Mouse (Mus musculus) forebrain, postnatal 0 days (tissue): ENCODE data around the gene Nelfb. TPM values are rescaled to one million over a fixed set of nuclear protein-coding genes. Genes with fewer than 3 reads are reported as not detected.

Experiments used
- ATAC-seq: fragments of 200-750 bp; cut with Nextera tagmentation; 2 replicates; pipeline ENCODE4 v1.8.0; 2017; ENCODE audit warnings: mild to moderate bottlenecking, moderate library complexity
- DNase-seq: peaks from one replicate; pipeline ENCODE4 v3.0.0-alpha.2; 2015
- H3K27ac ChIP-seq: fragments of 300-500 bp; sonication (generic); 2 replicates; pipeline ENCODE4 v1.5.1; 2014; ENCODE audit warnings: low read depth, mild to moderate bottlenecking, antibody characterized with exemption, low read length, moderate library complexity, mixed read lengths
- H3K27me3 ChIP-seq: fragments of 300-500 bp; sonication (generic); 2 replicates; pipeline ENCODE4 v1.6.1; 2014; ENCODE audit warnings: mild to moderate bottlenecking, low read length, mixed read lengths; ENCODE audit not compliant: insufficient read depth
- H3K36me3 ChIP-seq: fragments of 300-500 bp; sonication (generic); 2 replicates; pipeline ENCODE4 v1.6.1; 2014; ENCODE audit warnings: mild to moderate bottlenecking, moderate library complexity; ENCODE audit not compliant: insufficient read depth
- H3K4me1 ChIP-seq: fragments of 300-500 bp; sonication (generic); 2 replicates; pipeline ENCODE4 v1.6.1; 2014; ENCODE audit warnings: antibody characterized with exemption; ENCODE audit not compliant: insufficient read depth
- H3K4me2 ChIP-seq: fragments of 300-500 bp; sonication (generic); 2 replicates; pipeline ENCODE4 v1.6.1; 2014; ENCODE audit warnings: low read depth, mild to moderate bottlenecking, moderate library complexity
- H3K4me3 ChIP-seq: fragments of 300-500 bp; sonication (generic); 2 replicates; pipeline ENCODE4 v1.5.1; 2014; ENCODE audit warnings: low read depth, low read length, mixed read lengths
- H3K9ac ChIP-seq: fragments of 300-500 bp; sonication (generic); 2 replicates; pipeline ENCODE4 v1.6.1; 2014; ENCODE audit warnings: mild to moderate bottlenecking
- H3K9me3 ChIP-seq: fragments of 300-500 bp; sonication (generic); 2 replicates; pipeline ENCODE4 v1.6.1; 2016; ENCODE audit warnings: low read length
- CTCF ChIP-seq: sonication (generic); IDR thresholded peaks from 2 replicates; pipeline ENCODE4 v1.5.1; 2016; ENCODE audit warnings: antibody characterized with exemption, control low read depth, low read depth
- whole genome bisulfite sequencing: fragments of 180-500 bp; shearing (Covaris S2); extraction: QIAGEN DNeasy Blood & Tissue Kit; methylation state at CpG from one replicate; pipeline ENCODE4 v1.1.7; 2014; 5-methylcytosine and 5-hydroxymethylcytosine counted together
- polyA plus RNA-seq: library from polyadenylated mRNA; unstranded; fragments of >200 nt; fragmentation: Nextera tagmentation; extraction: Ambion mirVana; gene quantifications from 2 replicates; pipeline ENCODE4 v1.2.1, GENCODE M21; 2015
- total RNA-seq: library from RNA; depleted of rRNA; stranded (reverse); fragments of >200 nt; gene quantifications from 2 replicates; pipeline ENCODE4 v1.2.3, GENCODE M21; 2014

The Nelfb gene
- total and polyA plus RNA-seq, 2 experiments from 2014 or later: 76.1 to 115 TPM

DNA sequence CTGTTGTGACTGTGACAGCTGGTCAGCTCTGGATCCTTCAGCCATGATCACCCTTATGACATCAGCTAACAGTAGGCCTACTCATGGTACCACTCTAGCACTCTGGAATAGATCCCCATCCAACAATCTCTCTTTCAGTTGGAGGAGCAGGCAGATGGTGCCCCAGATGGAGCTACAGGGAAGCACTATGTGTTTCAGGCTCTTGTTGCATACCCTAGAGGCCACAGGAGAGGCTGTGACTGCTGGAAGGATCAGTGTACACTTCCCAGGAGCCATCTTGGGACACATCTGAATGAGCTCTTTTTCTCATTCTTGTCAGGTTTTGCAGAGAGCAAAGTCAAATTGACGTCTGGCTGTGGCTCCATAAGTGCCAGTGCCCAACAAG is 39.5 kb downstream of the Nelfb start:
- Histone ChIP-seq H3K4me1 (peaks cover 6% of the 10 kb centered on the region), H3K4me2 (no peak overlapping the region), H3K36me3 (no peaks in the 10 kb centered on the region), H3K27ac (no peak overlapping the region), H3K27me3 (no peaks in the 10 kb centered on the region), H3K4me3 (no peak overlapping the region), H3K9ac (no peak overlapping the region), H3K9me3 (no peaks in the 10 kb centered on the region)
- TF ChIP-seq CTCF: no peak
- 33% methylated on average over 1 of the region's 1 CpGs for WGBS
- DNase-seq (no peak), ATAC-seq (peak; percentile 9; the same call in 1 of the 2 replicates)

- ATAC-seq (no peak), DNase-seq (no peak)
- Histone ChIP-seq H3K27me3 (no peaks in the 10 kb centered on the region), H3K4me3 (no peak overlapping the region), H3K36me3 (no peaks in the 10 kb centered on the region), H3K9ac (no peak overlapping the region), H3K4me2 (no peak overlapping the region), H3K9me3 (no peaks in the 10 kb centered on the region), H3K4me1 (peaks cover 6% of the 10 kb centered on the region), H3K27ac (no peak overlapping the region)
- TF ChIP-seq CTCF: no peak
- WGBS: 85% methylated on average over 6 of the region's 6 CpGs
These were observed 40.1 kb downstream of the Nelfb start for GRCm38 (mm10) chr2:25171101-25171768.

- no peak overlapping the region for H3K27ac ChIP-seq
- H3K9ac ChIP-seq: no peak overlapping the region
- 55% methylated on average over 10 of the region's 10 CpGs for WGBS
- TF ChIP-seq CTCF: no peak
- no peak for DNase-seq
- H3K4me3 ChIP-seq: no peak overlapping the region
- ATAC-seq: no peak
- no peaks in the 10 kb centered on the region for H3K27me3 ChIP-seq
- H3K9me3 ChIP-seq: no peaks in the 10 kb centered on the region
- H3K36me3 ChIP-seq: no peaks in the 10 kb centered on the region
- H3K4me2 ChIP-seq: no peak overlapping the region
- H3K4me1 ChIP-seq: peaks cover 5% of the 10 kb centered on the region
These were observed 40.8 kb downstream of the Nelfb start for GRCm38 (mm10) chr2:25170326-25171100.

- 19% methylated on average over 5 of the region's 5 CpGs for WGBS
- no peak for DNase-seq
- H3K4me1 ChIP-seq: peaks cover 4% of the 10 kb centered on the region; the same call in 1 of the 2 replicates
- no peak for ATAC-seq
- H3K4me3 ChIP-seq: no peak overlapping the region
- H3K9ac ChIP-seq: no peak overlapping the region
- no peak overlapping the region for H3K27ac ChIP-seq
- TF ChIP-seq CTCF: no peak
- no peaks in the 10 kb centered on the region for H3K36me3 ChIP-seq
- H3K27me3 ChIP-seq: no peaks in the 10 kb centered on the region
- no peak overlapping the region for H3K4me2 ChIP-seq
- no peaks in the 10 kb centered on the region for H3K9me3 ChIP-seq
These were observed 41.5 kb downstream of the Nelfb start for GRCm38 (mm10) chr2:25169778-25170177.

DNA sequence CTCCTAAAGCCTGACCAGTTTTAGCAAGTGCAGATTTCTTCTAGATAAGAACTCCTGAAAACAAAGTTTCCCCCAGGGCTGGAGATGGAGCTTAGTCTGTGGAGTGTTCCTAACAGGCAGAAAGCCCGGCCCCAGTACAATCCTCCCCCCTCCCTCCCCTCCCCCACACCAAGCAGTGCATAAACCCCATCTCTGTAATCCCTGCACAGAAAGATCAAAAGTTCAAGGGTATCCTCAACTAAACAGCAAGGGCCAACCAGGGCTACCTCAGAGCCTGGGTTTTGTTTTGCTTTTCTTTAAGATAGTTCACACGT is 42.7 kb downstream of the Nelfb start:
- ATAC-seq: no peak
- 4% methylated on average over 2 of the region's 2 CpGs for WGBS
- peak overlapping the region; percentile 59 for H3K27ac ChIP-seq
- H3K4me3 ChIP-seq: peak overlapping the region; percentile 52; the same call in 1 of the 2 replicates
- H3K36me3 ChIP-seq: no peaks in the 10 kb centered on the region
- H3K9me3 ChIP-seq: no peaks in the 10 kb centered on the region
- no peak overlapping the region for H3K9ac ChIP-seq
- TF ChIP-seq CTCF: no peak
- DNase-seq: no peak
- no peaks in the 10 kb centered on the region for H3K27me3 ChIP-seq
- peaks cover 5% of the 10 kb centered on the region for H3K4me1 ChIP-seq
- peak overlapping the region; percentile 96 for H3K4me2 ChIP-seq

DNA sequence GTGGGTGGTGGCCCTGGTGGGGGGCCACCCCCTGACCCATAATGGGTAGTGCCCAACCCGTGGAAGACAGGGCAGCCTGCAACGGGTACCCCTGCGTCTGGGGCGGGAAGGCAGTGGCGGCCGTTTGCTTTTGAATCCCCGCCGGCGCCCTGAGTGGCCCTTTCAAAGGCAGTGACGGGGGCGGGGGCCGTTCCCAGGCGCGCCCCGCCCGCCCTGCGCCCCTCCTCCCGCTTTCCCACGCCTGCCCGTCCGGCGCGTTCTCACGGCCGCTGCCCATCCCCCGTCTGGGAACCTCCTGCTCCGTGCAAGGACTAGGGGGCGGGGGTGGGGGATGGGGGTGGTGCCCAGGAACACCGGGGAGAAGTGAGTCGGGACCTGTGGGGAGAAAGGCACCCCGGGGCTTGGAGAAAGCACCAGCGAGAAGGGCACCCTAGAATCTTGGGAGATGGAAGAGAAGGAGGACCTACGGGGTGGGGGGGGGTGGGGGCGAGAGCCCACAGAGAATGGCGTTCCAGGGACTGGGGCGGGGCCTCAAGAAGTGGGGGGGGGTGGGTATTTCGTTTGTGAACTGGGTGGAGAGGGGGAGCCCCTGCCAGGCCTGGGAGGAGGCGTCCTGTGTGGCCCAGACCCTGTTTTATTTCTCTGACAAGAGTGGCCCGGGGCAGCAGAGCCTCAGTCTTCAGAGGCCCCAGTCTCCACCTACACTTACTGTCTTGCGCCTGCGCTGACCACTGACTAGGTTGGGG is 43.2 kb downstream of the Nelfb start:
- Histone ChIP-seq H3K4me3 (peak overlapping the region; percentile 52), H3K4me2 (peak overlapping the region; percentile 96), H3K9me3 (no peaks in the 10 kb centered on the region), H3K27ac (peak overlapping the region; percentile 73), H3K36me3 (no peaks in the 10 kb centered on the region), H3K9ac (peak overlapping the region; percentile 74), H3K4me1 (peaks cover 6% of the 10 kb centered on the region), H3K27me3 (no peaks in the 10 kb centered on the region)
- ATAC-seq (peak; percentile 68), DNase-seq (peak; percentile 65)
- under 1% methylated on average over 36 of the region's 41 CpGs for WGBS
- no peak for TF ChIP-seq CTCF

- DNase-seq: no peak
These were observed 43.8 kb downstream of the Nelfb start for GRCm38 (mm10) chr2:25167481-25167880.

More at GRCm38 (mm10) chr2:25167481-25167880, 43.8 kb downstream of the Nelfb start:
- no peaks in the 10 kb centered on the region for H3K9me3 ChIP-seq
- H3K27me3 ChIP-seq: no peaks in the 10 kb centered on the region
- peak; percentile 40 for ATAC-seq
- H3K36me3 ChIP-seq: no peaks in the 10 kb centered on the region
- H3K4me2 ChIP-seq: peak overlapping the region; percentile 96
- no peak for TF ChIP-seq CTCF
- peak overlapping the region; percentile 74 for H3K9ac ChIP-seq
- H3K4me3 ChIP-seq: peak overlapping the region; percentile 52
- peaks cover 6% of the 10 kb centered on the region for H3K4me1 ChIP-seq
- peak overlapping the region; percentile 73 for H3K27ac ChIP-seq
- WGBS: 14% methylated on average over 4 of the region's 4 CpGs
